Mouse (Mus musculus) neural tube, embryonic 12.5 days (tissue): Measurements from ENCODE around the gene Msantd2. TPM values are rescaled to one million over a fixed set of nuclear protein-coding genes. Genes with fewer than 3 reads are reported as not detected.

ENCODE experiments used
- ATAC-seq: fragments of 200-750 bp; cut with Nextera tagmentation; 2 replicates; pipeline ENCODE4 v1.8.0; 2017; ENCODE audit warnings: low read depth, mild to moderate bottlenecking, moderate TSS enrichment, moderate library complexity; ENCODE audit not compliant: low FRiP score
- H3K27ac ChIP-seq: fragments of 300-500 bp; sonication (generic); 2 replicates; pipeline ENCODE4 v1.5.1; 2016
- H3K27me3 ChIP-seq: fragments of 300-500 bp; sonication (generic); replicated peaks from 2 replicates; pipeline ENCODE4 v1.6.1; 2016; ENCODE audit warnings: mild to moderate bottlenecking
- H3K36me3 ChIP-seq: fragments of 300-500 bp; sonication (generic); 2 replicates; pipeline ENCODE4 v1.6.1; 2016; ENCODE audit warnings: mild to moderate bottlenecking
- H3K4me1 ChIP-seq: fragments of 300-500 bp; sonication (generic); 2 replicates; pipeline ENCODE4 v1.6.1; 2016
- H3K4me2 ChIP-seq: fragments of 300-500 bp; sonication (generic); replicated peaks from 2 replicates; pipeline ENCODE4 v1.6.1; 2016; ENCODE audit warnings: mild to moderate bottlenecking
- H3K4me3 ChIP-seq: fragments of 300-500 bp; sonication (generic); 2 replicates; pipeline ENCODE4 v1.5.1; 2016
- H3K9ac ChIP-seq: fragments of 300-500 bp; sonication (generic); 2 replicates; pipeline ENCODE4 v1.6.1; 2016; ENCODE audit warnings: mild to moderate bottlenecking
- H3K9me3 ChIP-seq: fragments of 300-500 bp; sonication (generic); 2 replicates; pipeline ENCODE4 v1.6.1; 2016; ENCODE audit warnings: mild to moderate bottlenecking
- WGBS: fragments of 180-500 bp; shearing (Covaris S2); methylation state at CpG from one replicate; pipeline ENCODE4 v1.1.7; 2016; 5-methylcytosine and 5-hydroxymethylcytosine counted together
- polyA plus RNA-seq: library from polyadenylated mRNA; unstranded; fragments of >200 nt; fragmentation: Nextera tagmentation; extraction: Ambion mirVana; gene quantifications from 2 replicates; pipeline ENCODE4 v1.2.1, GENCODE M21; 2016

The Msantd2 gene
- polyA plus RNA-seq, 1 experiment from 2014 or later: 49.4 TPM

- no peaks in the 10 kb centered on the region for H3K36me3 ChIP-seq
- H3K4me2 ChIP-seq: no peak overlapping the region
- no peaks in the 10 kb centered on the region for H3K9me3 ChIP-seq
- peaks cover 13% of the 10 kb centered on the region for H3K4me1 ChIP-seq
- no peak for ATAC-seq
- peaks cover 49% of the 10 kb centered on the region for H3K27me3 ChIP-seq
- no peak overlapping the region for H3K9ac ChIP-seq
- no peak overlapping the region for H3K27ac ChIP-seq
- 18% methylated on average over 7 of the region's 7 CpGs for WGBS
- no peak overlapping the region for H3K4me3 ChIP-seq
Observed at GRCm38 (mm10) chr9:37462764-37463163, 26.4 kb upstream of the Msantd2 start.

- Histone ChIP-seq H3K27me3 (no peaks in the 10 kb centered on the region), H3K4me3 (no peak overlapping the region), H3K27ac (no peak overlapping the region), H3K9me3 (no peaks in the 10 kb centered on the region), H3K4me1 (no peaks in the 10 kb centered on the region), H3K36me3 (no peaks in the 10 kb centered on the region), H3K9ac (no peak overlapping the region), H3K4me2 (no peak overlapping the region)
- no peak for ATAC-seq
- WGBS: 73% methylated on average over 3 of the region's 3 CpGs
Observed at GRCm38 (mm10) chr9:37473611-37474125, 15.5 kb upstream of the Msantd2 start.

DNA sequence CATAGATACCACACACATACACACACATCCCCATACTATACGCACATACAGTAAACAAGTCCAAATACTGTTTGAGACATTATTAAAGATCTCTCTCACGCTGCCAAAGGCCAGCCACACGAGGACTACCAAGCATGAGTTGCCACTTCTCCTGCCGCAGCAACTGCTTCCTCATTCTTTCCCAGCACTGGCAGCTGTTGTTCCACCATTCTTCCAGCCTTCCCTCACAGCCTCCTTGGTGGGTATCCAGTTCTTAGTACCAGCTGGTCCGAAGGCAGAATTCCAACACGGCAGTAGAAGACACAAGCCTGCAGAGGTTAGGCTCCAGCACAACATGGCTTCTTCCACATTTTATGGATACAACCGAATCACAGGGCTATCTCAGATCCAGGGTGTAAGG, 14.2 kb upstream of the Msantd2 start:
- no peak overlapping the region for H3K9ac ChIP-seq
- 91% methylated on average over 7 of the region's 7 CpGs for WGBS
- no peaks in the 10 kb centered on the region for H3K4me1 ChIP-seq
- no peak overlapping the region for H3K4me3 ChIP-seq
- no peak overlapping the region for H3K4me2 ChIP-seq
- no peak overlapping the region for H3K27ac ChIP-seq
- no peaks in the 10 kb centered on the region for H3K9me3 ChIP-seq
- ATAC-seq: no peak
- H3K36me3 ChIP-seq: no peaks in the 10 kb centered on the region
- H3K27me3 ChIP-seq: no peaks in the 10 kb centered on the region

GRCm38 (mm10) chr9:37485146-37485545, 4.0 kb upstream of the Msantd2 start:
- Histone ChIP-seq H3K4me3 (no peak overlapping the region), H3K4me2 (no peak overlapping the region), H3K9ac (no peak overlapping the region), H3K27me3 (no peaks in the 10 kb centered on the region), H3K27ac (no peak overlapping the region), H3K9me3 (no peaks in the 10 kb centered on the region), H3K4me1 (peaks cover 9% of the 10 kb centered on the region; the same call in 1 of the 2 replicates), H3K36me3 (no peaks in the 10 kb centered on the region)
- WGBS: 62% methylated on average over 5 of the region's 5 CpGs
- no peak for ATAC-seq

DNA sequence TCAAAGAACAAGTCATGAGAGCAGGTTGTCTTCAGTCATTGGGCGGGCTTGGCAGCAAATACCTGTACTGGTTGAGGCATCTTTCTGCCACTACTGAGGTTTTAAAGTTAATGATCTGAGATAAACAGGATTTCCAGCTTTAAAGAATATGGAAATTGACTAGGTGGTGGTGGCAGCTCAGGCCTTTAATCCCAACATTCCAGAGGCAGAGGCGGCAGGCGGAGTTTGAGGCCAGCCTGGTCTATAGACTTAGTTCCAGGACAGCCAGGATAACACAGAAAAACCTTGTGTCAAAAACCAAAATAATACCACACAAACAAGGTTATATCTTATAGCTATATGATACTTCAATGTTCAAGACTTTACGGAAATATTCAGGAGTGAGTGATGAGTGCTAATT, 1.1 kb upstream of the Msantd2 start:
- WGBS: 39% methylated on average over 4 of the region's 4 CpGs
- Histone ChIP-seq H3K9me3 (no peaks in the 10 kb centered on the region), H3K4me2 (peak overlapping the region; percentile 73), H3K9ac (peak overlapping the region; percentile 89), H3K27ac (no peak overlapping the region), H3K4me1 (peaks cover 20% of the 10 kb centered on the region), H3K4me3 (no peak overlapping the region; the same call in 1 of the 2 replicates), H3K36me3 (0 out of 2 replicates have a peak, but pooled peaks cover under 1% of the 10 kb centered on the region), H3K27me3 (no peaks in the 10 kb centered on the region)
- no peak for ATAC-seq

GRCm38 (mm10) chr9:37489446-37490120, 464 bp downstream of the Msantd2 start:
- Histone ChIP-seq H3K9ac (peak overlapping the region; percentile 89), H3K36me3 (0 out of 2 replicates have a peak, but pooled peaks cover 8% of the 10 kb centered on the region), H3K4me3 (peak overlapping the region; percentile 99), H3K27ac (peak overlapping the region; percentile 94), H3K4me1 (peaks cover 20% of the 10 kb centered on the region), H3K9me3 (no peaks in the 10 kb centered on the region), H3K4me2 (peak overlapping the region; percentile 73), H3K27me3 (no peaks in the 10 kb centered on the region)
- WGBS: under 1% methylated on average over 75 of the region's 75 CpGs
- ATAC-seq: peak; percentile 83

DNA sequence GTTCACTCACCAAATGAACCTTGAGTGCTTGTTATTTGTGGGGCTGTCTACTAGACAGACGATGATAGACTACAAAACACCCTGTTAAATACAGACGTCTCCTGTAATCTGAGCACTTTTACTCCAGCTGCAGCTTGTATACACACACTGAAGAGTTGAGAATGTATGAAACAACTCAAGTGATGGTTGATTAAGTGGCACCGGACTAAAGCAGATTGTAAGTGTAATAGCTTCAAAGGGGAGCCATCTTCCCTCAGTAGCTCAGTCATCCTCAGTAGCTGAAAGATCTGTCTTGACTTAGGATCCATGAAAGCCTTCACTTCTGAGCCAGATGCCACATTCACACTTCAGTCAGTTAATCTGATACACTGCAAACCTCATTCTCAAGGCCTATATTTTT, 6.6 kb downstream of the Msantd2 start:
- no peak for ATAC-seq
- WGBS: 76% methylated on average over 3 of the region's 3 CpGs
- no peak overlapping the region for H3K27ac ChIP-seq

DNA sequence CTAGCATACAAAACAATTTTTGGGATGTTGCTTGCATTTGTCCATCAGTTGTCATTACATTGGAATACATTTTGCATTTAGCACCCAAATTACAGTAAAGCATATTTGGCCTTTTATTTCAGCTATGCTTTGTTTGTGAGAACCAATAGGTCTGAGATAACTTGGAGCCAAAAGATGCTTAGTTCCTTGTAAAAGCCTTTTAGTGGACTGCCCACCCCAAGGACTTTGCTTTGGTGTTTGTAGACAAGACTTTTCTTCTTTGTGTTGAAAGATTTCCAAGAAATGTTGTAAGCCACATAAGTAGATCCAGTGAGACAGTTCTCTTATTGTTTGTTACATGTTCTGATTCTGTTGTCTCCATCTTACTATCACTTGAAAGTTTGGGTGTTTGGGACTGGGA, 7.2 kb downstream of the Msantd2 start:
- ATAC-seq: no peak

More for the DNA sequence above, 6.6 kb downstream of the Msantd2 start:
- no peak overlapping the region for H3K4me2 ChIP-seq
- no peaks in the 10 kb centered on the region for H3K27me3 ChIP-seq
- no peak overlapping the region for H3K4me3 ChIP-seq
- peaks cover 6% of the 10 kb centered on the region for H3K4me1 ChIP-seq
- H3K9me3 ChIP-seq: no peaks in the 10 kb centered on the region
- 0 out of 2 replicates have a peak, but pooled peaks cover 8% of the 10 kb centered on the region for H3K36me3 ChIP-seq
- no peak overlapping the region for H3K9ac ChIP-seq

DNA sequence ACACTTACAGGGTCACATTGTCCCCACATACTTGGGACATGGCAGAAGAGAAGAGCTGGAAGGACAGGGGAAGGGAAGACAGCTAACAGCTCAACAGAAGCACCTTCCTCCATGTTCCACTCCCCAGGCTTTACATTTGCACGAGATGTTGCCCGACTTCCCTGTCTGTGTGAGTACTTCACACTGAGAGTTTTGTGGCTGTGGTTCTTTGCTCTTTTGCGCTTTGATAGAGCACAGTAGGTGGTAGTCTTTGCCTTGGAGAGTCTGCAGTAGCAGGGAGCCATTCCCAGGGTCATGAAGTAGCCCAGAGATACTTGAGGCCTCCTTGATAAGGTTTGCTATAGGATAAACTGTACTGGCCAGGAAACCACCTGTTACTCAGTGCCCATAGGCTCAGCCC, 11.1 kb downstream of the Msantd2 start:
- Histone ChIP-seq H3K9me3 (no peaks in the 10 kb centered on the region), H3K4me2 (no peak overlapping the region), H3K36me3 (no peaks in the 10 kb centered on the region), H3K9ac (no peak overlapping the region), H3K27ac (no peak overlapping the region), H3K27me3 (no peaks in the 10 kb centered on the region), H3K4me3 (no peak overlapping the region), H3K4me1 (no peaks in the 10 kb centered on the region)
- no peak for ATAC-seq
- 79% methylated on average over 3 of the region's 3 CpGs for WGBS

More for the DNA sequence above, 7.2 kb downstream of the Msantd2 start:
- Histone ChIP-seq H3K9ac (no peak overlapping the region), H3K9me3 (no peaks in the 10 kb centered on the region), H3K4me1 (peaks cover 2% of the 10 kb centered on the region; the same call in 1 of the 2 replicates), H3K4me2 (no peak overlapping the region), H3K27me3 (no peaks in the 10 kb centered on the region), H3K36me3 (0 out of 2 replicates have a peak, but pooled peaks cover 8% of the 10 kb centered on the region), H3K4me3 (no peak overlapping the region), H3K27ac (no peak overlapping the region)

DNA sequence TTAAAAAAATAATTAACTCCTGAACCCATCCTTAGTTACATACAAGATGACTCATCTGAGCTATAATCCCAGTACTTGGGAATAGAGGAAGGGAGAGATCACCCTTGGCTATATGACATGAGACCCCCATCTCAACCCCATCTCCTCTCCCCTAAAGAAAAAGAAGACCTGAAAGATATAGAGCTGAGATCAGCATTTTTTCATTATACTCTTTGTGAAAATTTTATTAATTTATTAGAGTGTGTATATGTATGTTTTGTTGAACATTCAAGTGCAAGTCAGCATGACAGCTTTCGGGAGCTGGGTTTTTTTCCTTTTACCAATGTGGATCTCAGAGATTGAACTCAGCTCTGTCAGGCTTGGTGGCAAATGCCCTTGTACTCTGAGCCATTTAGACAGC, 12.1 kb downstream of the Msantd2 start:
- H3K4me1 ChIP-seq: no peaks in the 10 kb centered on the region
- no peak overlapping the region for H3K4me3 ChIP-seq
- no peaks in the 10 kb centered on the region for H3K36me3 ChIP-seq
- H3K27ac ChIP-seq: no peak overlapping the region
- H3K27me3 ChIP-seq: no peaks in the 10 kb centered on the region
- H3K4me2 ChIP-seq: no peak overlapping the region
- WGBS: 93% methylated on average over 1 of the region's 1 CpGs
- H3K9ac ChIP-seq: no peak overlapping the region
- H3K9me3 ChIP-seq: no peaks in the 10 kb centered on the region
- no peak for ATAC-seq

DNA sequence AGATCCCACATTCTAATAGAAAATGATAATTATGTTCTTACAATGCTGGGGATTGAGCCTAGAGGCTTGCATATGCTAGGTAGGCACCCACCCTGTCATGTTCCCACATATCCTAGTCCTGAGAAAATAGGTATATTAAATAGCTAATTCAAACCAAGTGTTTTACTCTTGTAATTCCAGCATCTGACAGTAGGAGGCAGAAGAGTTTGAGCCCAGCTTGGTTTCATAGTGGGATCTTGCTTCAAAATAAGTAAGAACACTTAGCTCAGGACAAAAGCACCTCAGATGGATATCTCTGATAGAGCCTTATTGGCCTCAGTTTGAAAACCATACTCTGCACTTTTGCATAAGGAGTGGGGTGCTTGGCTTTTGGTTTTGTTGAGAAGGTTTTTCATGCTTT, 15.2 kb downstream of the Msantd2 start:
- no peaks in the 10 kb centered on the region for H3K9me3 ChIP-seq
- ATAC-seq: no peak
- H3K27ac ChIP-seq: no peak overlapping the region
- H3K36me3 ChIP-seq: no peaks in the 10 kb centered on the region
- no peaks in the 10 kb centered on the region for H3K27me3 ChIP-seq
- no peaks in the 10 kb centered on the region for H3K4me1 ChIP-seq
- no peak overlapping the region for H3K9ac ChIP-seq
- no peak overlapping the region for H3K4me2 ChIP-seq
- H3K4me3 ChIP-seq: no peak overlapping the region

GRCm38 (mm10) chr9:37506023-37506422, 16.9 kb downstream of the Msantd2 start:
- H3K36me3 ChIP-seq: no peaks in the 10 kb centered on the region
- H3K9ac ChIP-seq: no peak overlapping the region
- ATAC-seq: no peak
- WGBS: 94% methylated on average over 1 of the region's 1 CpGs
- no peaks in the 10 kb centered on the region for H3K9me3 ChIP-seq
- no peaks in the 10 kb centered on the region for H3K4me1 ChIP-seq
- no peak overlapping the region for H3K4me2 ChIP-seq
- no peak overlapping the region for H3K27ac ChIP-seq
- H3K27me3 ChIP-seq: no peaks in the 10 kb centered on the region
- H3K4me3 ChIP-seq: no peak overlapping the region

GRCm38 (mm10) chr9:37512097-37512496, 23.0 kb downstream of the Msantd2 start:
- no peak overlapping the region for H3K4me3 ChIP-seq
- H3K9ac ChIP-seq: no peak overlapping the region
- no peak overlapping the region for H3K27ac ChIP-seq
- H3K27me3 ChIP-seq: no peaks in the 10 kb centered on the region
- no peaks in the 10 kb centered on the region for H3K4me1 ChIP-seq
- no peak for ATAC-seq
- WGBS: 94% methylated on average over 2 of the region's 2 CpGs
- no peaks in the 10 kb centered on the region for H3K36me3 ChIP-seq
- no peaks in the 10 kb centered on the region for H3K9me3 ChIP-seq
- H3K4me2 ChIP-seq: no peak overlapping the region
